Mouse (Mus musculus) bone marrow macrophage, adult 2 months (primary cell): ENCODE results near the gene Arl4a.

Experiments
- CTCF ChIP-seq: IDR thresholded peaks from 2 replicates; pipeline ENCODE4 v1.5.1; 2012; ENCODE audit warnings: low read depth, mild to moderate bottlenecking, low read length, moderate library complexity
- POLR2A ChIP-seq: IDR thresholded peaks from 2 replicates; pipeline ENCODE4 v1.6.1; 2012; ENCODE audit warnings: mild to moderate bottlenecking, low read depth, low read length, borderline replicate concordance

DNA sequence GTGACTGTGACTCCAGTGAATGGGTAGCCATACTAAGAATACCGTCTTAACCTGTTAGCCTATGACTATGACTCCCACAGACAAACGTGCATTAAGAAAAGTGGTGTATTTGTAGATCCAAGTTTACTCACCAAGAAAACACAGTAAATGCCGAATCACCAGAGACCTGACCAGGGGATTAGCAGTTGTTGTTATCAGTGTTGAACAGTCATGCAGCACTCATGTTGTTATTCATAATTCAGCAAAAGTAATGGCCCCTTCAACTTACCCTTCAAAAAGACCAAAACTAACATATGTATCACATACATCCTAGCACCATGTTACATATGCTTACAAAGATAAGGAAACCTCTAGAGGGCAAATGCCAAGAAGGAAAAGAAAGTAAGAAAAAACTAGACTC, 10.4 kb downstream of the Arl4a start:
- no peak for TF ChIP-seq CTCF
- TF ChIP-seq POLR2A, result no peak
